Mouse (Mus musculus): ENCODE measurements around the gene Mta2. TPM values are rescaled to one million over a fixed set of nuclear protein-coding genes. Genes with fewer than 3 reads are reported as not detected.

The Mta2 gene
- total RNA-seq, 2 experiments from 2014 or later, result 58.0 to 68.7 TPM

- Histone ChIP-seq H3K27ac (peak overlapping the region; percentile 67), H3K4me3 (no peak overlapping the region; the same call in 1 of the 2 replicates)
- DNase-seq (ENCODE audit: low spot score in 2 of 2), result no peak
- TF ChIP-seq CTCF (conservative IDR thresholded peaks at IDR 0.05), result no peak
These were observed 50.4 kb downstream of the Mta2 start for GRCm38 (mm10) chr19:8991871-8992735.

DNA sequence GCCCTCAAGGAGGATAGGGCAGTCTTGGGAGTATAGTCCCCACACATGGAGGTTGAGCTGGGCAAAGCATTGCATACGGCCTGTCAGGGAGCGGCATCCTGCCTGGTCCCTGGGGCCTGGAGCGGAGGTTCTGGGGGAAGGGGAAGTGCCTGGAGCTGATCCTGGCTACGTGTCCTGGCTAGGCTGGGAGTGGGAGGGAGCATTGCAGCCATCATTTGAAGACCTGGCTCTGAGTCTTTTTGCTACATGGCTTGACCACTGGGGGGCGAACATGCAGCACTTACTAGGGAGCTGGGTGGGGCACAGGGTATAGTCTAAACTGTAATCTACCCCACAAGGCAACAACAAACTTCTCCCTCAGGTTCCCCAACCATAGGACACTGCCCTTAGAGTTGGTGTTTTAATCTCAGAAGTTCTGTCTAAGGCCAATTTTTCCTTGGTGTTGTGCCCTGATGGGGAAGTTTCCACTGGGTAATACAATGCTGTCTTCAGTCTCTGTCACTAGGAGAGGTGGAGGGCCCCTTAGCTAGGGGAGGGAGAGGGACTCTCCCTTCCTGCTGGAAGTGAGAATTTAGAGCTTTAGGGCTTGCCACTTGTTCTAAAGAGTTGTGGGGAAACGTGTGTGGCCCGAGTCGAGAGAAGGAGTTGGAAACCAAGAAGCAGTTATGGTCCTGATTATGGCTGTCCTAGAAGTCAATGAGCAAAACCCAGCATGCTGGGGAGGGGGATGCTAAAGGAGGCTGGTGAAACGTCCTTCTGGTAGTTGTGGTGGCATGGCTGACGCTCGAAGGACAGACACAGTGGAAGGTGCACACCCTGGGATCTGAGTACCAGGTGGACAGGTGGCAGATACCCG is 51.3 kb downstream of the Mta2 start:
- peak; percentile 91 for TF ChIP-seq CTCF (conservative IDR thresholded peaks at IDR 0.05)
- Histone ChIP-seq H3K27ac (peak overlapping the region; percentile 67; the same call in 1 of the 2 replicates), H3K4me3 (no peak overlapping the region; the same call in 1 of the 2 replicates)
- DNase-seq (ENCODE audit: low spot score in 2 of 2), result peak; percentile 64 to 84

DNA sequence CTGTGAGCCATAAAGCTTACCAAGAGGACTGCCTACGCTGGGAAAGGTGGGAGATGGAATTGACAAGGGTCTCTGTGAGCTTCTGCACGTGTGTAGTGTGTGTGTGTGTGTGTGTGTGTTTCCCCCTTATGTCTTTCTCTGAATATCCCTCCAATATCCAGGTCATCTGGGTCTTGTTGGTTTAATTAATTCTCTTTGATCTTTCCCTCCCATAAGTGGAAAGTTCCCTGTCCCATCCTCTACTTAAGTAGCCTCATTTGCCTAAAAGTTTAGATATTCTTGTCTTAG is 51.9 kb downstream of the Mta2 start:
- no peak for DNase-seq (ENCODE audit: low spot score in 2 of 2)
- TF ChIP-seq CTCF (conservative IDR thresholded peaks at IDR 0.05), result no peak
- Histone ChIP-seq H3K4me3 (no peak overlapping the region), H3K27ac (peak overlapping the region; percentile 59; the same call in 1 of the 2 replicates)

GRCm38 (mm10) chr19:8994813-8995607 is 53.3 kb downstream of the Mta2 start:
- TF ChIP-seq CTCF (conservative IDR thresholded peaks at IDR 0.05), result no peak

DNA sequence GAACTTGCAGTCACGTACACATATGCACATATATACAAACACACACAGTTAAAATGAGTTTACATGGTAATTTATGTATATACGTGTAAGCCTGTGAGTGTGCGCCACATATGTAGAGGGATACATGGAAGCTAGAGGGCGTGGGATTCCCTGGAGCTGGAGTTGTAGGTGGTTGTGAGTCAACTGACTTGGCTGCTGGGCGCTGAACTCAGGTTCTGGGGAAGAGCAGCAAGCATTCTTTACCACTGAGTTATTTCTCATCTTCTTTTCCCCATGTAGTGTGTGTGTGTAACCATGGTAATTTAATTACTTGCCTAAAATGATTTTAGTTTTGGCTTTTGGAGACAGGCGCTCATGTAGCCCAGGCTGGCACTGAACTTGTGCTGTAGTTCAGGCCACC is 54.9 kb downstream of the Mta2 start:
- H3K4me3 ChIP-seq, result no peak overlapping the region
- DNase-seq (ENCODE audit: low spot score in 2 of 2), result no peak
- TF ChIP-seq CTCF (conservative IDR thresholded peaks at IDR 0.05), result no peak
- no peak overlapping the region for H3K27ac ChIP-seq

More at GRCm38 (mm10) chr19:8994813-8995607, 53.3 kb downstream of the Mta2 start:
- H3K4me3 ChIP-seq, result no peak overlapping the region
- no peak for DNase-seq (ENCODE audit: low spot score in 2 of 2)
- no peak overlapping the region for H3K27ac ChIP-seq

DNA sequence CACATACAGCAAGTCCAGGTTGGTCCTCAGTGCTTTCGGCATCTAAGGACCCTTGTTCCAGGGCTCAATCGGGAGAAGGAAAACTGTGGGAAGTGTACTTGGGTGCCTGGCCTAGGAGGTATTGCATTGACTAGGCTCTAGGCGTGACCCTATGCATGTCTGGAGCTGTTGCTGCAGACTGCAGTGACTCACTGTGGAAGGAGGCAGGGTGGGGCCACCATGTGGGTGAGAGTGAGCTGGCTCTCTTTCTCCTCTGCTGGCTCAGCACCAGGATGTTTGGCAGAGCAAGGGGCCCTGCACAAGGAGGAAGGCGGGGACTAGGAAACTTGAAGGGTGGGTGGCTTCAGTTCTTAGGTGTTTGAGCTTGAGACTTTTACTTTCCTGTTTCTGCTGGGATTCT is 55.9 kb downstream of the Mta2 start:
- no peak for TF ChIP-seq CTCF (conservative IDR thresholded peaks at IDR 0.05)
- peak; percentile 42 for DNase-seq (ENCODE audit: low spot score in 2 of 2)
- Histone ChIP-seq H3K4me3 (no peak overlapping the region), H3K27ac (no peak overlapping the region)

DNA sequence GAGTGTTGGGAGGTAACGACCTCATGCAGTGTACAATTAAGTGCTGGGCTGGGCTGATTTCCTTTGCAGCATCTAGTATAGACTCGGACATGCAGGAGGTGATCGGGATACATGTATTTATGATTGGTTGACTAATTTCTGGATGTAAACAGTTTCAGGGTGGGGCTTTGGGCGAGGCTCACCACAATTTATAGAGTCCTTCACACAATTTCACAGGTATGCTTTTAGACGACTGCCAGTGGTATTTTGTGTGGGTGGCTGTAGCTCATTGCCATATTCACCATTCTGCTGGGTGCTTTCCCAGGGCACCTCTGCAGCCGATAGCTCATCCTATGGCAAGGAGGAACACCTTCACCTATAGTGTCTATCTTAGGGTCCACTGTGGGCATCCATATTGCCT is 56.9 kb downstream of the Mta2 start:
- H3K4me3 ChIP-seq, result no peak overlapping the region
- no peak for DNase-seq (ENCODE audit: low spot score in 2 of 2)
- H3K27ac ChIP-seq, result no peak overlapping the region
- no peak for TF ChIP-seq CTCF (conservative IDR thresholded peaks at IDR 0.05)

- no peak overlapping the region for H3K4me3 ChIP-seq
- H3K27ac ChIP-seq, result no peak overlapping the region
- DNase-seq (ENCODE audit: low spot score in 2 of 2), result no peak
- TF ChIP-seq CTCF (conservative IDR thresholded peaks at IDR 0.05), result no peak
These were observed 57.5 kb downstream of the Mta2 start for GRCm38 (mm10) chr19:8999223-8999622.

Other genes starting within 250 kb of the Mta2 start
- gene Slc3a2, start 218.5 kb upstream of the Mta2 start, total RNA-seq (2021), result 100 to 1,000 TPM; 149 to 151 TPM
- gene Wdr74, start 206.0 kb upstream of the Mta2 start, total RNA-seq (2021), result 10 to 100 TPM; 47.4 to 55.0 TPM
- 1 to 10 TPM; 1.5 to 3.4 TPM for gene 1700092M07Rik, start 201.2 kb upstream of the Mta2 start, total RNA-seq (2021)
- 10 to 100 TPM; 69.5 to 78.4 TPM for gene Stx5a, start 200.5 kb upstream of the Mta2 start, total RNA-seq (2021)
- 100 to 1,000 TPM; 102 to 106 TPM for gene Nxf1, start 184.8 kb upstream of the Mta2 start, total RNA-seq (2021)
- gene Tmem223, start 170.9 kb upstream of the Mta2 start, total RNA-seq (2021), result 10 to 100 TPM; 75.4 to 82.7 TPM
- gene Tmem179b, start 167.4 kb upstream of the Mta2 start, total RNA-seq (2021), result 1 to 10 TPM; 7.4 to 7.7 TPM
- gene Taf6l, start 155.5 kb upstream of the Mta2 start, total RNA-seq (2021), result 10 to 100 TPM; 15.7 to 18.4 TPM
- gene Polr2g, start 143.3 kb upstream of the Mta2 start, total RNA-seq (2021), result 100 to 1,000 TPM; 113 to 120 TPM
- gene Zbtb3, start 139.3 kb upstream of the Mta2 start, total RNA-seq (2021), result 1 to 10 TPM; 5.8 to 6.5 TPM
- gene Ttc9c, start 122.5 kb upstream of the Mta2 start, total RNA-seq (2021), result 10 to 100 TPM; 36.5 to 37.9 TPM
- gene Hnrnpul2, start 121.9 kb upstream of the Mta2 start, total RNA-seq (2021), result 100 to 1,000 TPM; 123 to 127 TPM
- gene AC129217.1, start 112.1 kb upstream of the Mta2 start, total RNA-seq (2021), result 1 to 10 TPM in 1 of 2 experiments, not detected in 1; 3.4 TPM
- 100 to 1,000 TPM; 101 TPM for gene Bscl2, start 104.4 kb upstream of the Mta2 start, total RNA-seq (2021)
- 100 to 1,000 TPM; 160 TPM for gene Gng3, start 102.7 kb upstream of the Mta2 start, total RNA-seq (2021)
- gene Lrrn4cl, start 91.1 kb upstream of the Mta2 start, total RNA-seq (2021), result under 1 TPM; 0.32 to 0.44 TPM
- gene Ubxn1, start 70.4 kb upstream of the Mta2 start, total RNA-seq (2021), result 100 to 1,000 TPM in 1 of 2 experiments, 10 to 100 TPM in 1; 93.5 to 100 TPM
- 10 to 100 TPM; 32.5 to 32.8 TPM for gene Uqcc3, start 61.0 kb upstream of the Mta2 start, total RNA-seq (2021)
- 1 to 10 TPM; 4.8 to 6.6 TPM for gene Lbhd1, start 58.1 kb upstream of the Mta2 start, total RNA-seq (2021)
- gene Gm49403, start 57.9 kb upstream of the Mta2 start, total RNA-seq (2021), result not detected
- gene 1810009A15Rik, start 53.0 kb upstream of the Mta2 start, total RNA-seq (2021), result 10 to 100 TPM; 25.3 to 30.0 TPM
- gene Gm49416, start 52.9 kb upstream of the Mta2 start, total RNA-seq (2021), result 1 to 10 TPM; 2.0 to 2.9 TPM
- gene Ints5, start 48.9 kb upstream of the Mta2 start, total RNA-seq (2021), result 10 to 100 TPM; 24.4 to 25.6 TPM
- gene Ganab, start 43.8 kb upstream of the Mta2 start, total RNA-seq (2021), result 100 to 1,000 TPM; 114 to 118 TPM
- gene B3gat3, start 21.5 kb upstream of the Mta2 start, total RNA-seq (2021), result 100 to 1,000 TPM; 167 to 191 TPM
- gene Rom1, start 12.5 kb upstream of the Mta2 start, total RNA-seq (2021), result 1 to 10 TPM; 4.4 to 5.7 TPM
- gene Eml3, start 12.3 kb upstream of the Mta2 start, total RNA-seq (2021), result 10 to 100 TPM; 11.5 to 11.7 TPM
- gene Tut1, start 12.0 kb downstream of the Mta2 start, total RNA-seq (2021), result 10 to 100 TPM; 20.7 to 20.8 TPM
- gene Eef1g, start 25.2 kb downstream of the Mta2 start, total RNA-seq (2021), result 100 to 1,000 TPM; 238 to 242 TPM
- 10 to 100 TPM; 19.4 to 21.9 TPM for gene Ahnak, start 47.4 kb downstream of the Mta2 start, total RNA-seq (2021)
- not detected for gene Scgb1a1, start 146.1 kb downstream of the Mta2 start, total RNA-seq (2021)
- 100 to 1,000 TPM; 133 to 162 TPM for gene Asrgl1, start 193.8 kb downstream of the Mta2 start, total RNA-seq (2021)